Mouse (Mus musculus) neural tube, embryonic 10.5 days (tissue): ENCODE measurements around the gene Fbrsl1.
A peak's percentile ranks its signal among the peaks of the same experiment; 100 is the strongest.
"Not testable (repeated sequence)": the region's sequence is repeated elsewhere in the genome, so short reads cannot be mapped to it uniquely, and the experiment has no call there.

ENCODE experiments used
- DNase-seq: peaks from one replicate; pipeline ENCODE4 v3.0.0-alpha.2; 2017; ENCODE audit warnings: low spot score; ENCODE audit errors: extremely low spot score

Gene Fbrsl1

GRCm38 (mm10) chr5:110449294-110449693, 991 bp upstream of the Fbrsl1 start:
- DNase-seq: no peak

- DNase-seq: peak; percentile 54
Measured at GRCm38 (mm10) chr5:110447720-110448435, 425 bp downstream of the Fbrsl1 start.

GRCm38 (mm10) chr5:110444509-110444908, 3.8 kb downstream of the Fbrsl1 start:
- no peak for DNase-seq

GRCm38 (mm10) chr5:110442966-110443590, 5.2 kb downstream of the Fbrsl1 start:
- DNase-seq: no peak

GRCm38 (mm10) chr5:110439565-110440310, 8.6 kb downstream of the Fbrsl1 start:
- no peak for DNase-seq

GRCm38 (mm10) chr5:110438591-110438990, 9.7 kb downstream of the Fbrsl1 start:
- no peak for DNase-seq

- no peak for DNase-seq
Measured at GRCm38 (mm10) chr5:110437632-110438261, 10.6 kb downstream of the Fbrsl1 start.

GRCm38 (mm10) chr5:110436166-110436565, 12.1 kb downstream of the Fbrsl1 start:
- DNase-seq: not testable (repeated sequence)

- no peak for DNase-seq
Measured at GRCm38 (mm10) chr5:110434816-110435215, 13.5 kb downstream of the Fbrsl1 start.

- DNase-seq: peak; percentile 58
Measured at GRCm38 (mm10) chr5:110429045-110429444, 19.3 kb downstream of the Fbrsl1 start.

- no peak for DNase-seq
Measured at GRCm38 (mm10) chr5:110428290-110428689, 20.0 kb downstream of the Fbrsl1 start.

- no peak for DNase-seq
Measured at GRCm38 (mm10) chr5:110425187-110425586, 23.1 kb downstream of the Fbrsl1 start.

- DNase-seq: no peak
Measured at GRCm38 (mm10) chr5:110424204-110424603, 24.1 kb downstream of the Fbrsl1 start.

GRCm38 (mm10) chr5:110421393-110421792, 26.9 kb downstream of the Fbrsl1 start:
- DNase-seq: no peak

- no peak for DNase-seq
Measured at GRCm38 (mm10) chr5:110420950-110421349, 27.4 kb downstream of the Fbrsl1 start.

GRCm38 (mm10) chr5:110420201-110420600, 28.1 kb downstream of the Fbrsl1 start:
- no peak for DNase-seq

GRCm38 (mm10) chr5:110418523-110418911, 29.8 kb downstream of the Fbrsl1 start:
- no peak for DNase-seq

GRCm38 (mm10) chr5:110417756-110418522, 30.4 kb downstream of the Fbrsl1 start:
- no peak for DNase-seq

GRCm38 (mm10) chr5:110416825-110417401, 31.4 kb downstream of the Fbrsl1 start:
- no peak for DNase-seq

- no peak for DNase-seq
Measured at GRCm38 (mm10) chr5:110415806-110416700, 32.2 kb downstream of the Fbrsl1 start.
